Mouse (Mus musculus) lung, embryonic 15.5 days (tissue): ENCODE results near the gene Rasgrf2. TPM values are rescaled to one million over a fixed set of nuclear protein-coding genes. Genes with fewer than 3 reads are reported as not detected.

Experiments used
- ATAC-seq: fragments of 200-750 bp; cut with Nextera tagmentation; 2 replicates; pipeline ENCODE4 v1.8.0; 2017; ENCODE audit warnings: moderate number of reproducible peaks, borderline replicate concordance; ENCODE audit not compliant: low FRiP score, low TSS enrichment; ENCODE audit errors: extremely low read depth
- H3K27ac ChIP-seq: fragments of 300-500 bp; sonication (generic); 2 replicates; pipeline ENCODE4 v1.5.1; 2015; ENCODE audit warnings: moderate library complexity, mild to moderate bottlenecking, inconsistent platforms
- H3K27me3 ChIP-seq: fragments of 300-500 bp; sonication (generic); 2 replicates; pipeline ENCODE4 v1.6.1; 2015; ENCODE audit warnings: inconsistent platforms
- H3K36me3 ChIP-seq: fragments of 300-500 bp; sonication (generic); 2 replicates; pipeline ENCODE4 v1.6.1; 2015; ENCODE audit warnings: inconsistent platforms
- H3K4me1 ChIP-seq: fragments of 300-500 bp; sonication (generic); 2 replicates; pipeline ENCODE4 v1.6.1; 2015; ENCODE audit warnings: inconsistent platforms
- H3K4me2 ChIP-seq: fragments of 300-500 bp; sonication (generic); 2 replicates; pipeline ENCODE4 v1.6.1; 2015; ENCODE audit warnings: inconsistent platforms, mild to moderate bottlenecking, moderate library complexity
- H3K4me3 ChIP-seq: fragments of 300-500 bp; sonication (generic); 2 replicates; pipeline ENCODE4 v1.5.1; 2015; ENCODE audit warnings: mild to moderate bottlenecking, inconsistent platforms
- H3K9ac ChIP-seq: fragments of 300-500 bp; sonication (generic); 2 replicates; pipeline ENCODE4 v1.6.1; 2015; ENCODE audit warnings: inconsistent platforms
- H3K9me3 ChIP-seq: fragments of 300-500 bp; sonication (generic); 2 replicates; pipeline ENCODE4 v1.6.1; 2016; ENCODE audit warnings: inconsistent platforms
- WGBS: fragments of 180-500 bp; shearing (Covaris S2); methylation state at CpG from one replicate; pipeline ENCODE4 v1.1.7; 2015; 5-methylcytosine and 5-hydroxymethylcytosine counted together
- polyA plus RNA-seq: library from polyadenylated mRNA; unstranded; fragments of >200 nt; fragmentation: Nextera tagmentation; extraction: Ambion mirVana; gene quantifications from 2 replicates; pipeline ENCODE4 v1.2.1, GENCODE M21; 2015

Gene Rasgrf2
- polyA plus RNA-seq, 1 experiment from 2014 or later: 0.16 TPM

DNA sequence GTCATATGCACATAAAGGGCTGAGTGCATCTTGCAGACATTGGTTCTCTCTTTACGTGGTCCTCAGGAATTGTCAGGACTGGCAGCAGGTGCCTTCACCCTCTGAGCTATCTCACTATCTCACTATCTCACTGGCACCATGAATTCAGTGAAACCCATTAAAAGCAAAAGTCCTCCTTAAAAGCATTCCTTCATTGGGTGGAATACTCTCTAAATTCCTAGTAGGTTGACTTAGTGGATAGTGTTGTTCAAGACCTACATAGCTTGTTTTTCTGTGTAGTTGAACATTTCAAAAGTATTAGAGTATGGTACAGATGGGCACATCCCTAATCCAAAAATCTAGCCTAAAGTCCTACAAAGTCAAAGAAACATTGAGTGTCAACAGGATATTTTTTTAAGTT is 199.3 kb downstream of the Rasgrf2 start:
- Histone ChIP-seq H3K4me2 (no peak overlapping the region), H3K27me3 (no peaks in the 10 kb centered on the region), H3K9me3 (no peaks in the 10 kb centered on the region), H3K9ac (no peak overlapping the region), H3K27ac (no peak overlapping the region), H3K36me3 (no peaks in the 10 kb centered on the region), H3K4me3 (no peak overlapping the region), H3K4me1 (no peaks in the 10 kb centered on the region)
- 93% methylated on average over 1 of the region's 1 CpGs for WGBS
- ATAC-seq: no peak

DNA sequence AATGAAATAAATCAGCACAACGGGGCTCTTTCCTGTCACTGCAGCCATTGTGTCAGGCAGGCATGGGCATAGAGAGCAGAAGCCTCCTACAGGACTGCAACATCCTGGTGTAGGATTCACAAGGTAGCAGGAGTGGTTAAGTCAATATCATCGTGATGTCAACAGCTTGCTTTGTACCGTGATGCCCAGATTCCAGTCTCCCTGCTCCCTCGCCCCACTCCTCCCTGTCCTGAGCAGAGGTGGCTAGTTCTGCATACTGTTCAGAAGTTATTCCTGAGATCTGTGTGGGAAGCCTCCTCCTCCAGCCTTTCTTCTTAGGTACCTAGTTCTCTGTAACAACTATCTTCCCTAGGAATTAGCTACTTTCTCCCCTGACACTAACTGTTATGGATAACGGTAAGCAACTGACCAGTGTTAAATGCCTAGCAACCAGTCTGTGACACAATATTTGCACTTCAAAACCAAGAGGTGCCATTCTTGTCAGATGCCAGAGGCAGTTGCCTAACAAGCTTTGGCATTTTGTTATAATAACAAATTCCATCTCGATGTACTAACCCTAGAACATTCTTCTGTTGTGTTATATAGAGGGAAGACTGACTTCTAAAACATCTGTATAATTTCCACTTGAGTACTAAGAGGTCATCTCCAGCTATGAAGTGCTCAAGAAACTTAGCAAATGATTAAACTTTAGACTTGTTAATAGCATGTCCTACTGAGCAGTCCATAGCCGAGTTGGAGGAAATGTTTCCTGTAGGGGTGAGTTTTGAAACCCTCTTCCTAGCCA is 201.3 kb downstream of the Rasgrf2 start:
- Histone ChIP-seq H3K4me3 (no peak overlapping the region), H3K27ac (no peak overlapping the region), H3K4me2 (no peak overlapping the region), H3K36me3 (no peaks in the 10 kb centered on the region), H3K4me1 (no peaks in the 10 kb centered on the region), H3K27me3 (no peaks in the 10 kb centered on the region), H3K9me3 (no peaks in the 10 kb centered on the region), H3K9ac (no peak overlapping the region)
- no peak for ATAC-seq
- 52% methylated on average over 7 of the region's 7 CpGs for WGBS

DNA sequence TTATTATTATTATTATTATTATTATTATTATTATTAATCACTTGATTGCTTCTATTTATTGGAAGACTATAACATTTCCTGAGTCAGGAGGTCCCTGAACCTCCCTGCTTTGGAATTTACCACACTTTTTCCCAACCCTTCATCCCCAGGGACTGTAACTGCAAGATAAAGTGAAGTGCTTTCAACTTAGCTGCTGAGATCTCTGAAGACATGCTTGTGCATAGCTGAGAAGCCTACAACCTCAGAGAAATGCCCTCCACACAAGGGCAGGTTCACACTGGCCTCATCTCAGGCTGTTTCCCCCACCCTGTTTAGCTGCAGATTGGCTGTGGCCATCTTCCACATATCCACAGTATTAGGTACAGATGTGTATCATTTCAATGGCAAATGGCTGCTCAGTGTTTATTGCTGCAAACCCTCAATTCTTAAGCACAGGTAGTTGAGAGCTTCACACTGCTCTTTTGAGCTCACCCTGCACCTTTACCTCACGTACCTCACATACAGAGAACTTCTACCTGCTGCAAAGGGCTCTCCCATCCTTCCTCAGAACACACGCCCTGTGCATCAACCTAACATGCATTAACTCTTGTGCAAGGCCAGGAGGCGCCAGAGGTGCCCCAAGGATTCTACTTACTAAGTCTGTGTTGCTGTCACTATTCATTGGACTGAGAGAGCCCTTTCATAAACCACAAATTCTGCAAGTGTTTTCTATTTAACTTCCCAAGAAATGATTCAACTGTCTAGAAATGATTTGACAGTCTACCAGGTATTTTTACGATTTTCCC is 202.7 kb downstream of the Rasgrf2 start:
- Histone ChIP-seq H3K9me3 (no peaks in the 10 kb centered on the region), H3K4me3 (no peak overlapping the region), H3K27ac (no peak overlapping the region), H3K36me3 (no peaks in the 10 kb centered on the region), H3K27me3 (no peaks in the 10 kb centered on the region), H3K9ac (no peak overlapping the region), H3K4me1 (no peaks in the 10 kb centered on the region), H3K4me2 (no peak overlapping the region)
- 75% methylated on average over 4 of the region's 4 CpGs for WGBS
- no peak for ATAC-seq

DNA sequence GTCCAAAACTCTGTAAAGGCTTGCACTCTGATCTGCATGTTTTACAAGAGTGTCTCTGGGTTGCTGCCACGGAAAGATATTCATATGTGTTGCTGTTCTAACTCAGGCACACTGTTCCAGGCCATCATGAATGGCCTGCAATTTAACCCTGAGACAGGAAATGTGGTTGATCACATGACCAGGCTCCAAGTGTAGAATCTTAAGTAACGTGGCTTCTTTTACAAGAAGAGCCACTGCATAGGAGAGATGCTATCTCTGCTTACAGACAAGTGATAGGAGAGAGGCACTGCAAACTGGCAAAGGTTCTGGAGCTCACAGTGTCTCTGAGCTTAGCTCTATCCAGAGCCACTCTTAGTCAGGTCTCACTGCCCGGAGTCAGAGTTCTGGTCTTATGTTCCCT is 210.4 kb downstream of the Rasgrf2 start:
- H3K4me3 ChIP-seq: no peak overlapping the region
- H3K36me3 ChIP-seq: no peaks in the 10 kb centered on the region
- WGBS: 54% methylated on average over 3 of the region's 3 CpGs
- no peak overlapping the region for H3K4me2 ChIP-seq
- no peak for ATAC-seq
- no peaks in the 10 kb centered on the region for H3K27me3 ChIP-seq
- no peaks in the 10 kb centered on the region for H3K9me3 ChIP-seq
- no peaks in the 10 kb centered on the region for H3K4me1 ChIP-seq
- no peak overlapping the region for H3K9ac ChIP-seq
- H3K27ac ChIP-seq: no peak overlapping the region

DNA sequence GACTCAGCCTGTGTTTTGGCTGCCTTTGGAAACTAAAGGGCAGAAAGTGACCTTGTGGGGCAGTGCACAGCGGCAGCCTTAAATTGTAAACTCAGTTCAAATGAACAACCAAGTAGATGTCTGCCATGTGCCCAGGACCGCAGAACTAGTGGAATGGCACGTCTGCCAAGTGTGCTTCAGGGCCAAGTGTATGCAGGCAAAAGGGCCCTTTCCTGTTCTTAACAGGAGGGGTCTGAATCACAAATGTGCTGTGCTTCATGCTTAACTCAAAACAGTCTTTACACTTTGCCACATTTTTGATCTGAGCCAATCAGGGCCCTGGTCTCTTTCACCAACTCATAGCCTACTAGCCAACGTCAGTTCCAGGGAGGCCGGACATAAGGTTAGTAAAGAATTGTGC is 212.7 kb downstream of the Rasgrf2 start:
- no peak overlapping the region for H3K27ac ChIP-seq
- H3K4me1 ChIP-seq: no peaks in the 10 kb centered on the region
- WGBS: 84% methylated on average over 5 of the region's 5 CpGs
- no peak overlapping the region for H3K4me2 ChIP-seq
- H3K4me3 ChIP-seq: no peak overlapping the region
- H3K9me3 ChIP-seq: no peaks in the 10 kb centered on the region
- no peak overlapping the region for H3K9ac ChIP-seq
- no peaks in the 10 kb centered on the region for H3K27me3 ChIP-seq
- H3K36me3 ChIP-seq: no peaks in the 10 kb centered on the region
- no peak for ATAC-seq

DNA sequence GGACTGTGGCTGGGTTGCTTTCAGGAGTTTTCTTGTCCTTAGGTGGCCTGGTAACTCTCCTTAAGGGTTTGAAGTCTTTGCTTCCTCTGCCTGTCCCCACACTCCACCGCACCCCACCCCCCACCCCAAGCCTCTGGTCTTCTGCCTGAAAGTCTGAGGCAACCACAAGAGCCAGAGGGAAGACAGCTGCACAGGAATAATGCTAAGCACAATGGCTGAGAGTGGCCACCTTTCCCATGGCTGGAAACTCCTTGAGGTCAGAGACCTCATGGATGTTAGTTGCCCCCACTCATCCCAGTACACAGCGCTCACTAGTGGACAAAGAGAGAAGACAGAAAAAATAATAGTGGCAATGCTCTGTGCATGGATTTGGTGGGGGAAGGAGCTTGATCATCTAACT is 213.6 kb downstream of the Rasgrf2 start:
- Histone ChIP-seq H3K4me3 (no peak overlapping the region), H3K36me3 (no peaks in the 10 kb centered on the region)

DNA sequence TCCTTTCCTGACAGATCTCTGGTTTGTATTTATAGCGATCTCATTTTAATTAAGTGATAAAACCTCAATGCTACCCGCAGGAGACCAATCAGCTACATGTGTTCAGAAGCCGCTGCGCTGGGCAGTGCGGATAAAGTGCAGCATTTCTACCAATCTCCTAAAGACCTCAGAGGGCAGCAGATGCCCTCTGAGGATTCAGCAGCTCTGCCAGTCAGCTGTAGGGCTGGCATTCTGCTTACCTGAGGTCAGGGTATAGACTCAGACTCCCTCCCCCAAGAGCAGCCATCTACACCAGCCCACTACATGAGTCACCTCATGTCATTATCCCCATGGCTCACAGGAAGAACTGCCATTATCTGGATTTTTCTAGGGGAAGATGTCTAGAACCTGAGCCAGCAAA is 215.1 kb downstream of the Rasgrf2 start:
- ATAC-seq: no peak

More for the DNA sequence above, 213.6 kb downstream of the Rasgrf2 start:
- ATAC-seq: no peak
- H3K27me3 ChIP-seq: no peaks in the 10 kb centered on the region
- no peaks in the 10 kb centered on the region for H3K9me3 ChIP-seq
- H3K4me2 ChIP-seq: no peak overlapping the region
- 77% methylated on average over 2 of the region's 2 CpGs for WGBS
- no peaks in the 10 kb centered on the region for H3K4me1 ChIP-seq
- H3K9ac ChIP-seq: no peak overlapping the region
- no peak overlapping the region for H3K27ac ChIP-seq

DNA sequence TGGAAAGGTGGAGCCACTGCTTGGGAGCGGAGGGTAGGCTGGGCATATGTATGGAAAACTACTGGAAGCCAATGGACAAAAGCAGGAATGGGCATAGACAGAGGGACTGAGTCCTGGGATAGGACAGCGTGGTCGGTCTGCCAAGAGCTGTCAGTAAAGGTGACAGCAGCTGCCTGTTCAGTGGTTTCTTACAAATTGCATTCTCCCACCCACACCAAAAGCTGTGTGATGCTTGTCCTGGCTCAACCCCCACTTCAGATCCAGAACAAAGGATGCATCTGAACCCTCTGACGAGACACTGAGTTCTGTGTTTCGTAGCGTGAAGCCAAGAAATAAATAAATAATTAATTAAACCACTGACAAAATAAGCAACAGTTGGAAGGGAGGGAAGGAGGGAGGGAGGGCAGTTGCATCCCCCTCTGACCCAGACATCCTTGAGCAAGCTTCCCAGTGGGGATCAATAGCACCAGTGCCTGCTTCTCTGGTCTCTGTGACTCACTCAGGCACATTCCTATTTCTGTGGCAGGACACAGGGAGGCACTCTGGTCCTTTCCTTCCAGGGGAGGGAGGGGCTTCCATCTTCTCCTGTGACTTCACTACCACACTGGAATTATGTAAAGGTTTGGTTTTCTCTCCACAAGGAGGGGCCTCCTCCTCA is 215.7 kb downstream of the Rasgrf2 start:
- 58% methylated on average over 6 of the region's 6 CpGs for WGBS
- Histone ChIP-seq H3K9me3 (no peaks in the 10 kb centered on the region), H3K4me1 (no peaks in the 10 kb centered on the region), H3K27ac (no peak overlapping the region), H3K4me3 (no peak overlapping the region), H3K27me3 (no peaks in the 10 kb centered on the region), H3K9ac (no peak overlapping the region), H3K36me3 (no peaks in the 10 kb centered on the region), H3K4me2 (no peak overlapping the region)
- peak; percentile 66 for ATAC-seq

More for the DNA sequence above, 215.1 kb downstream of the Rasgrf2 start:
- Histone ChIP-seq H3K27me3 (no peaks in the 10 kb centered on the region), H3K4me1 (no peaks in the 10 kb centered on the region), H3K9ac (no peak overlapping the region), H3K36me3 (no peaks in the 10 kb centered on the region), H3K27ac (no peak overlapping the region), H3K4me3 (no peak overlapping the region), H3K9me3 (no peaks in the 10 kb centered on the region), H3K4me2 (no peak overlapping the region)
- WGBS: 78% methylated on average over 5 of the region's 5 CpGs

DNA sequence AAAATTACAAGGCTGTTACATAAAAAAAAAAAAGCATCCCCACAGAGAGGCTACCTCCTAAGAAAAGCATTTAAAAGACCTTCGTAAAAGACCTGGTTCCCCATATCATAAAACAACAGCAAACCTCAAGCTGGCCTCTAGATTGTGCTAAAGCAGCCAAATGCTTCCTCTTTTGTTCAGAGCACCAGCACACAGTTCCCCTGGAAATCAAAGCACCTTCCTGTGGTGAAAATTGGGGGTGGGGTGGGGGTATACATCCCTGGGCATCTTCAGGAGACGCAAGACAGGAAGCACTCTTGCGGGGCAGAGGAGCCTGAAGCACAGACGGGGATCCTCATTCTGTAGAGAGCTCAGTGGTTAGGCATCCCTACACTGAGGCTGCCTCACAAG is 216.3 kb downstream of the Rasgrf2 start:
- WGBS: 64% methylated on average over 4 of the region's 4 CpGs
- no peak overlapping the region for H3K4me2 ChIP-seq
- H3K36me3 ChIP-seq: no peaks in the 10 kb centered on the region
- no peaks in the 10 kb centered on the region for H3K4me1 ChIP-seq
- no peak overlapping the region for H3K9ac ChIP-seq
- no peaks in the 10 kb centered on the region for H3K27me3 ChIP-seq
- ATAC-seq: no peak
- no peaks in the 10 kb centered on the region for H3K9me3 ChIP-seq
- H3K4me3 ChIP-seq: no peak overlapping the region
- H3K27ac ChIP-seq: no peak overlapping the region

DNA sequence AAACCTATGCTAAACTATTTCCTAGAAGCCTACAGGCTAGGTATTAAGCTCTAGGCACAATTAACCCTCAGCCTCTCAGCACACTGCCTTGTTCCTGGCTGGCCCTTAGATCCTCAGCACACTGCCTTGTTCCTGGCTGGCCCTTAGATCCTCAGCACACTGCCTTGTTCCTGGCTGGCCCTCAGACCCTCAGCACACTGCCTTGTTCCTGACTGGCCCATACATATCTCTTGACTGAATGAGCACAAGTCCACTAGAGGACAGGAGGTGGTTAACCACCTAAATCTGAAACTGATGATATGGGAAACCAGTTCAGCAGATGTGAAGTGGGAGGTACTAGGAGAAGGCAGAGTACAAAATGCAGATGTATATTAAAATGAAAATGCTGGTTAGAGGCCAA is 219.8 kb downstream of the Rasgrf2 start:
- ATAC-seq: no peak

DNA sequence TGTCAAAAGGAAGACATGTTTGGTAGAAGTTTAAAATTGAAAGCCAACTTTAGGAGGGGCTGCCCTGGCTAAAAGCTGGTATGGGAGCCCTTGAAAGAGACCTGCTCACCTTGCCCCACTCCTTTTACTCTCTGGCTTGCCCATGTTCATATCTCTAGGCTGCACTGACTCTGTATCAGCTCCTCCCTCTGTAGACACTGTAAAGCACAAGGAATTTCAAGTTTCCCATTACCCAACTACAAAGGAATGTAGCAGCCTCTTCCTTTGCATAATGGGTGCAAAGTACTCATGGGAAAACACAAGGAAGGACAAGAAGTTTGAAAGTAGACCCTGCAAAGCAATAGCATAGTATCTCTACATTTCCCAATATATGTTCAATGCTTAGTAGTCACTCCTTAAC is 220.2 kb downstream of the Rasgrf2 start:
- Histone ChIP-seq H3K9ac (no peak overlapping the region), H3K27ac (peak overlapping the region; percentile 50)
- ATAC-seq: peak; percentile 44; the same call in 1 of the 2 replicates

More for the DNA sequence above, 219.8 kb downstream of the Rasgrf2 start:
- Histone ChIP-seq H3K9ac (no peak overlapping the region), H3K27ac (peak overlapping the region; percentile 50), H3K27me3 (no peaks in the 10 kb centered on the region), H3K9me3 (no peaks in the 10 kb centered on the region), H3K36me3 (no peaks in the 10 kb centered on the region), H3K4me3 (no peak overlapping the region), H3K4me2 (no peak overlapping the region), H3K4me1 (no peaks in the 10 kb centered on the region)

More for the DNA sequence above, 220.2 kb downstream of the Rasgrf2 start:
- Histone ChIP-seq H3K36me3 (no peaks in the 10 kb centered on the region), H3K9me3 (no peaks in the 10 kb centered on the region), H3K4me1 (no peaks in the 10 kb centered on the region), H3K4me2 (no peak overlapping the region), H3K4me3 (no peak overlapping the region), H3K27me3 (no peaks in the 10 kb centered on the region)
